Mouse (Mus musculus): ENCODE measurements around the gene Psmb6.

Gene Psmb6

GRCm38 (mm10) chr11:70525184-70525678 is at the start of gene Psmb6:
TSS of gene Psmb6 (plus strand) at chr11:70525367.
- peak; percentile 96 for DNase-seq

GRCm38 (mm10) chr11:70485498-70485897 is 39.7 kb upstream of the Psmb6 start:
- no peak for DNase-seq

- no peak for DNase-seq
Measured at GRCm38 (mm10) chr11:70487816-70488215, 37.4 kb upstream of the Psmb6 start.

- no peak for DNase-seq
Measured at GRCm38 (mm10) chr11:70489138-70489537, 36.0 kb upstream of the Psmb6 start.

GRCm38 (mm10) chr11:70489684-70490083 is 35.5 kb upstream of the Psmb6 start:
- no peak for DNase-seq

- peak; percentile 69 for DNase-seq
Measured at GRCm38 (mm10) chr11:70499566-70500475, 25.3 kb upstream of the Psmb6 start.

- no peak for DNase-seq
Measured at GRCm38 (mm10) chr11:70500476-70500812, 24.7 kb upstream of the Psmb6 start.

GRCm38 (mm10) chr11:70502018-70502417 is 23.1 kb upstream of the Psmb6 start:
- no peak for DNase-seq

GRCm38 (mm10) chr11:70504970-70505369 is 20.2 kb upstream of the Psmb6 start, which contains the start of gene Tm4sf5:
TSS of gene Tm4sf5 (plus strand) at chr11:70505244.
- DNase-seq, result no peak

- DNase-seq, result peak; percentile 85
Measured at GRCm38 (mm10) chr11:70506385-70506784, 18.8 kb upstream of the Psmb6 start.

- no peak for DNase-seq
Measured at GRCm38 (mm10) chr11:70506962-70507515, 18.1 kb upstream of the Psmb6 start.

GRCm38 (mm10) chr11:70509753-70510564 is 15.2 kb upstream of the Psmb6 start:
- peak; percentile 64 for DNase-seq

- no peak for DNase-seq
Measured at GRCm38 (mm10) chr11:70511242-70511641, 13.9 kb upstream of the Psmb6 start.

GRCm38 (mm10) chr11:70511825-70512224 is 13.3 kb upstream of the Psmb6 start:
- DNase-seq, result no peak

GRCm38 (mm10) chr11:70512709-70513342 is 12.3 kb upstream of the Psmb6 start:
- no peak for DNase-seq

- no peak for DNase-seq
Measured at GRCm38 (mm10) chr11:70513520-70513919, 11.6 kb upstream of the Psmb6 start.

GRCm38 (mm10) chr11:70514288-70514687 is 10.9 kb upstream of the Psmb6 start, which contains the start of gene Vmo1:
TSS of gene Vmo1 (minus strand) at chr11:70514616.
- DNase-seq, result no peak

- DNase-seq, result peak; percentile 72
Measured at GRCm38 (mm10) chr11:70516352-70516751, 8.8 kb upstream of the Psmb6 start.

GRCm38 (mm10) chr11:70518436-70518835 is 6.7 kb upstream of the Psmb6 start:
- no peak for DNase-seq

GRCm38 (mm10) chr11:70518923-70519322 is 6.2 kb upstream of the Psmb6 start, which contains the start of gene Gltpd2:
TSS of gene Gltpd2 (plus strand) at chr11:70519196.
- no peak for DNase-seq

- no peak for DNase-seq
Measured at GRCm38 (mm10) chr11:70520178-70520769, 4.9 kb upstream of the Psmb6 start.
